Mouse (Mus musculus): ENCODE measurements around the gene Fam187b. TPM values are rescaled to one million over a fixed set of nuclear protein-coding genes. Genes with fewer than 3 reads are reported as not detected.

Gene Fam187b
- polyA plus RNA-seq, 1 experiment: 1.00 TPM

- H3K27ac ChIP-seq (ENCODE audit: control insufficient read depth, insufficient read depth, low read length): no peak overlapping the region
- no peaks in the 10 kb centered on the region for H3K27me3 ChIP-seq (ENCODE audit: control insufficient read depth, insufficient read depth, low read length)
- no peaks in the 10 kb centered on the region for H3K4me1 ChIP-seq (replicated peaks; ENCODE audit: control insufficient read depth, insufficient read depth, low read length)
- WGBS: 95% methylated on average over 9 of the region's 9 CpGs
- H3K36me3 ChIP-seq (ENCODE audit: control insufficient read depth, insufficient read depth, low read length): no peaks in the 10 kb centered on the region
- no peak overlapping the region for H3K4me3 ChIP-seq (ENCODE audit: control insufficient read depth, insufficient read depth, low read length)
- DNase-seq: no peak
- TF ChIP-seq POLR2A (IDR thresholded peaks at IDR 0.05; ENCODE audit: control insufficient read depth, extremely low read depth, insufficient read depth, low read length, poor library complexity) (no peak), CTCF (IDR thresholded peaks at IDR 0.05; ENCODE audit: borderline replicate concordance, control insufficient read depth, extremely low read depth, insufficient read depth, low read length, poor library complexity) (no peak)
Measured at GRCm38 (mm10) chr7:30985357-30985756, 11.8 kb downstream of the Fam187b start.

- WGBS: 94% methylated on average over 4 of the region's 4 CpGs
- H3K4me1 ChIP-seq (replicated peaks; ENCODE audit: control insufficient read depth, insufficient read depth, low read length): peaks cover 2% of the 10 kb centered on the region; the same call in 1 of the 2 replicates
- H3K36me3 ChIP-seq (ENCODE audit: control insufficient read depth, insufficient read depth, low read length): no peaks in the 10 kb centered on the region
- no peaks in the 10 kb centered on the region for H3K27me3 ChIP-seq (ENCODE audit: control insufficient read depth, insufficient read depth, low read length)
- H3K27ac ChIP-seq (ENCODE audit: control insufficient read depth, insufficient read depth, low read length): no peak overlapping the region
- DNase-seq: no peak
- no peak overlapping the region for H3K4me3 ChIP-seq (ENCODE audit: control insufficient read depth, insufficient read depth, low read length)
- TF ChIP-seq POLR2A (IDR thresholded peaks at IDR 0.05; ENCODE audit: control insufficient read depth, extremely low read depth, insufficient read depth, low read length, poor library complexity): no peak
Measured at GRCm38 (mm10) chr7:30988519-30989162, 15.1 kb downstream of the Fam187b start.

GRCm38 (mm10) chr7:30992148-30992547, 18.6 kb downstream of the Fam187b start:
- no peak for DNase-seq
- WGBS: 72% methylated on average over 5 of the region's 5 CpGs
- H3K36me3 ChIP-seq (ENCODE audit: control insufficient read depth, insufficient read depth, low read length): no peaks in the 10 kb centered on the region
- H3K27ac ChIP-seq (ENCODE audit: control insufficient read depth, insufficient read depth, low read length): no peak overlapping the region
- no peak overlapping the region for H3K4me3 ChIP-seq (ENCODE audit: control insufficient read depth, insufficient read depth, low read length)
- TF ChIP-seq POLR2A (IDR thresholded peaks at IDR 0.05; ENCODE audit: control insufficient read depth, extremely low read depth, insufficient read depth, low read length, poor library complexity): no peak
- H3K4me1 ChIP-seq (replicated peaks; ENCODE audit: control insufficient read depth, insufficient read depth, low read length): peaks cover 2% of the 10 kb centered on the region; the same call in 1 of the 2 replicates
- no peaks in the 10 kb centered on the region for H3K27me3 ChIP-seq (ENCODE audit: control insufficient read depth, insufficient read depth, low read length)

DNA sequence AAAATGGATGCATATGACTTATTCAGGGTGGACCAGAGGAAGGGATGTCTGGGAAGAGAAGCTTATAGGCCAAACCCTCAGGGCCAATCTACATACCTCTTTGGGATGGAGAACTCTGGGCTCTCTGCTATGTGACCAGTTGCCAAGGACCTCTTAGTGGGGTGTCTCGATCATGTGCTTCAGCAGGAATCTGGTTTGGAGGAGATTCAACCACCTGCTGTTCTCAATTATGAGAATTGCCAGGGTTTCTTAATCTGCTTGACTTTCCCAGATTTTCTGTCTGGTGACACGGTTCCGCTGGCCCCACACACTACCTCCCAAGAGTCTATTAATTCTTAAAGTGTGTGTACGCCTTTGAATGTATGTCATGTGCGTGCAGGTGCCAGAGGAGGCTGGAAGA, 20.4 kb downstream of the Fam187b start:
- Histone ChIP-seq H3K4me3 (ENCODE audit: control insufficient read depth, insufficient read depth, low read length) (no peak overlapping the region), H3K27me3 (ENCODE audit: control insufficient read depth, insufficient read depth, low read length) (no peaks in the 10 kb centered on the region), H3K36me3 (ENCODE audit: control insufficient read depth, insufficient read depth, low read length) (no peaks in the 10 kb centered on the region), H3K27ac (ENCODE audit: control insufficient read depth, insufficient read depth, low read length) (no peak overlapping the region), H3K4me1 (replicated peaks; ENCODE audit: control insufficient read depth, insufficient read depth, low read length) (peaks cover 2% of the 10 kb centered on the region; the same call in 1 of the 2 replicates)
- TF ChIP-seq POLR2A (IDR thresholded peaks at IDR 0.05; ENCODE audit: control insufficient read depth, extremely low read depth, insufficient read depth, low read length, poor library complexity) (no peak), CTCF (IDR thresholded peaks at IDR 0.05; ENCODE audit: borderline replicate concordance, control insufficient read depth, extremely low read depth, insufficient read depth, low read length, poor library complexity) (no peak)
- no peak for DNase-seq
- WGBS: 95% methylated on average over 5 of the region's 5 CpGs

DNA sequence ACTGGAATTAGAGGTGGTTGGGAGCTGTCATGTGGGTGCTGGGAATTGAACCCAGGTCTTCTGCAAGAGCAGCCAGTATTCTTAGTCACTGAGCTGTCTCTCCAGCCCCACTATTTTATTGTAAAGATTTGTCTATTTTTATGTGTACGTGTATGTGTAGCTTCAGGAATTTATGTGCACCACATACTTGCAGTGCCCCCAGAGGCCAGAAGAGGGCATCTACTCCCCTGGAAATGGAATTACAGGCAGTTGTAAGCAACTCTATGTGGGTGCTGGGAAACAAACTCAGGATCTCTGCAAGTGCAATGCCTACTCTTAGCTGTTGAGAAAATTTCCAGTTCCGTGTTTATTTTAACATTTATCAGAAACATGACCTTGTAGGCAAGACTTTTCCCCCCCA, 22.9 kb downstream of the Fam187b start:
- H3K4me1 ChIP-seq (replicated peaks; ENCODE audit: control insufficient read depth, insufficient read depth, low read length): peaks cover 16% of the 10 kb centered on the region
- TF ChIP-seq POLR2A (IDR thresholded peaks at IDR 0.05; ENCODE audit: control insufficient read depth, extremely low read depth, insufficient read depth, low read length, poor library complexity) (no peak), CTCF (IDR thresholded peaks at IDR 0.05; ENCODE audit: borderline replicate concordance, control insufficient read depth, extremely low read depth, insufficient read depth, low read length, poor library complexity) (no peak)
- H3K36me3 ChIP-seq (ENCODE audit: control insufficient read depth, insufficient read depth, low read length): no peaks in the 10 kb centered on the region
- no peak overlapping the region for H3K4me3 ChIP-seq (ENCODE audit: control insufficient read depth, insufficient read depth, low read length)
- H3K27me3 ChIP-seq (ENCODE audit: control insufficient read depth, insufficient read depth, low read length): no peaks in the 10 kb centered on the region
- 95% methylated on average over 2 of the region's 2 CpGs for WGBS
- no peak for DNase-seq
- no peak overlapping the region for H3K27ac ChIP-seq (ENCODE audit: control insufficient read depth, insufficient read depth, low read length)

DNA sequence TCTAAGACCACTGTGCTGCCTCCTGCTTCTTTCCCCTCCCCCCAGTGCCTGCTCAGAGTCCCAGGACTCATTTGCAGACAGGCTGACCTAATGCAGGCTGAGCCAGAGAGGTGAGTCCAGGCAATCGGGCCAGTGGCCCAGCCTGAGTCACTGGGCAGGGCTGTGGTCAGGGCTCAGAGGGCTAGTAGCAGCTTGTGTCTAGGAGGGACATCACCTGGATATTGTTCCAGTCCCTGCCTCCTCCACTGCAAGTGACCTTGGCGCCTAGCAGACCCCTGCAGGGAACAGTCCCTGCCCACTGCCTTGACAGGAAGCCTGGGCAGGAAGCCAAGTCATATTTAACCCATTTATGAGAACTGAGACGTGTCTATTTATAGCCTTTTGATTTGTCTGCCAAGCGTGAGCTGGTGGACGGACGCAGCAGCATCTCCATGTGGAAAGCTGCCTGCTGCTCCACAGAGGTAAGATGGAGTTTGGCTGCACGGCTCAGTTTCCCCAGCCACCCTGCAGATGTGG, 27.0 kb downstream of the Fam187b start:
- H3K36me3 ChIP-seq (ENCODE audit: control insufficient read depth, insufficient read depth, low read length): no peaks in the 10 kb centered on the region
- H3K27ac ChIP-seq (ENCODE audit: control insufficient read depth, insufficient read depth, low read length): no peak overlapping the region
- DNase-seq: peak; percentile 30
- H3K4me1 ChIP-seq (replicated peaks; ENCODE audit: control insufficient read depth, insufficient read depth, low read length): peaks cover 26% of the 10 kb centered on the region
- 2% methylated on average over 7 of the region's 7 CpGs for WGBS
- H3K27me3 ChIP-seq (ENCODE audit: control insufficient read depth, insufficient read depth, low read length): no peaks in the 10 kb centered on the region
- TF ChIP-seq CTCF (IDR thresholded peaks at IDR 0.05; ENCODE audit: borderline replicate concordance, control insufficient read depth, extremely low read depth, insufficient read depth, low read length, poor library complexity): no peak
- TF ChIP-seq POLR2A (IDR thresholded peaks at IDR 0.05; ENCODE audit: control insufficient read depth, extremely low read depth, insufficient read depth, low read length, poor library complexity): no peak
- H3K4me3 ChIP-seq (ENCODE audit: control insufficient read depth, insufficient read depth, low read length): no peak overlapping the region

DNA sequence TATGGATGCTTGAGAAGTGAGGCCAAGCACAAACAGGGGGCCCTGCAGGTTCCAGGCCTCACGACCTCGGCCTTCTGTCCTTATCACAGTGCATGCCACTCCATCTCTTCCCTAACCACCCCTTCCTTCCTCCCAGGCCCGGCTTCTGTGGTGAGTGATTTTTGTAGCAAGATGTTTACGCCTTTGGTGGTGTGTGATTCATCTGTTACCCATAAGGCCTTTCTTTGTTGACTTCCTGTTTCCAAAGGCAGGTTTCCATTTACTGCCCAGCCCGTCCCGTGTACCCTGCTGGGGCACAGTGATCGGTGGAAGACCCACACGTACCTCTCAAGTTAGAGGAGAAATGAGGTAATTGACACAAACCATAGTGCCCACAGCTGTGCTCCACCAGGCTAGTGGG, 29.1 kb downstream of the Fam187b start:
- WGBS: 8% methylated on average over 8 of the region's 8 CpGs
- Histone ChIP-seq H3K4me3 (ENCODE audit: control insufficient read depth, insufficient read depth, low read length) (no peak overlapping the region), H3K27me3 (ENCODE audit: control insufficient read depth, insufficient read depth, low read length) (no peaks in the 10 kb centered on the region), H3K4me1 (replicated peaks; ENCODE audit: control insufficient read depth, insufficient read depth, low read length) (peaks cover 26% of the 10 kb centered on the region), H3K36me3 (ENCODE audit: control insufficient read depth, insufficient read depth, low read length) (no peaks in the 10 kb centered on the region), H3K27ac (ENCODE audit: control insufficient read depth, insufficient read depth, low read length) (peak overlapping the region; percentile 70)
- peak; percentile 36 for DNase-seq
- TF ChIP-seq CTCF (IDR thresholded peaks at IDR 0.05; ENCODE audit: borderline replicate concordance, control insufficient read depth, extremely low read depth, insufficient read depth, low read length, poor library complexity) (no peak), POLR2A (IDR thresholded peaks at IDR 0.05; ENCODE audit: control insufficient read depth, extremely low read depth, insufficient read depth, low read length, poor library complexity) (no peak)
